Mouse (Mus musculus) megakaryocyte-erythroid progenitor cell, adult 5 weeks (primary cell): ENCODE data around the gene Muc15. TPM values are rescaled to one million over a fixed set of nuclear protein-coding genes. Genes with fewer than 3 reads are reported as not detected.

Source experiments
- polyA plus RNA-seq: library from polyadenylated mRNA; stranded (reverse); fragments of >175 nt; gene quantifications from 2 replicates; pipeline ENCODE4 v1.2.3, GENCODE M21; 2012

Gene Muc15
- not detected in 2 replicates for polyA plus RNA-seq

GRCm38 (mm10) chr2:110721290-110721753, at the start of gene Muc15:
Gene Muc15, plus strand, starts transcription at chr2:110721340.

Other genes starting within 250 kb of the Muc15 start
- not detected in 2 replicates for gene Slc5a12, start 124.0 kb upstream of the Muc15 start, polyA plus RNA-seq
- gene Ano3, start 229.6 kb downstream of the Muc15 start, polyA plus RNA-seq, result 0.01 TPM in 1 of 2 replicates, not detected in the other